Mouse (Mus musculus) midbrain, embryonic 14.5 days (tissue): ENCODE measurements around the gene Anks1. TPM values are rescaled to one million over a fixed set of nuclear protein-coding genes. Genes with fewer than 3 reads are reported as not detected.

Experiments used
- ATAC-seq: fragments of 200-750 bp; cut with Nextera tagmentation; 2 replicates; pipeline ENCODE4 v1.8.0; 2017; ENCODE audit warnings: moderate number of reproducible peaks, moderate library complexity; ENCODE audit not compliant: low FRiP score, low TSS enrichment
- DNase-seq: peaks from one replicate; pipeline ENCODE4 v3.0.0-alpha.2; 2015
- H3K27ac ChIP-seq: fragments of 300-500 bp; sonication (generic); replicated peaks from 2 replicates; pipeline ENCODE4 v1.5.1; 2014; ENCODE audit warnings: mild to moderate bottlenecking, low read depth, low read length, moderate library complexity
- H3K27me3 ChIP-seq: fragments of 300-500 bp; sonication (generic); 2 replicates; pipeline ENCODE4 v1.6.1; 2014; ENCODE audit warnings: low read length, control low read depth, mixed read lengths; ENCODE audit not compliant: control insufficient read depth, insufficient read depth
- H3K36me3 ChIP-seq: fragments of 300-500 bp; sonication (generic); 2 replicates; pipeline ENCODE4 v1.6.1; 2014; ENCODE audit warnings: low read length, control low read depth; ENCODE audit not compliant: control insufficient read depth, insufficient read depth
- H3K4me1 ChIP-seq: fragments of 300-500 bp; sonication (generic); 2 replicates; pipeline ENCODE4 v1.6.1; 2014; ENCODE audit warnings: mild to moderate bottlenecking, antibody characterized with exemption, low read length, control low read depth; ENCODE audit not compliant: control insufficient read depth, insufficient read depth
- H3K4me2 ChIP-seq: fragments of 300-500 bp; sonication (generic); 2 replicates; pipeline ENCODE4 v1.6.1; 2014; ENCODE audit warnings: mild to moderate bottlenecking, low read length, moderate library complexity
- H3K4me3 ChIP-seq: fragments of 300-500 bp; sonication (generic); replicated peaks from 2 replicates; pipeline ENCODE4 v1.5.1; 2014; ENCODE audit warnings: low read depth, low read length
- H3K9ac ChIP-seq: fragments of 300-500 bp; sonication (generic); replicated peaks from 2 replicates; pipeline ENCODE4 v1.6.1; 2014; ENCODE audit warnings: mild to moderate bottlenecking, low read length, moderate library complexity
- H3K9me3 ChIP-seq: fragments of 300-500 bp; sonication (generic); 2 replicates; pipeline ENCODE4 v1.6.1; 2016; ENCODE audit warnings: low read length, control low read depth, mixed read lengths; ENCODE audit not compliant: control insufficient read depth
- WGBS: fragments of 180-500 bp; shearing (Covaris S2); extraction: QIAGEN DNeasy Blood & Tissue Kit; methylation state at CpG from one replicate; pipeline ENCODE4 v1.1.7; 2014; 5-methylcytosine and 5-hydroxymethylcytosine counted together
- polyA plus RNA-seq: library from polyadenylated mRNA; unstranded; fragments of >200 nt; fragmentation: Nextera tagmentation; extraction: Ambion mirVana; gene quantifications from 2 replicates; pipeline ENCODE4 v1.2.1, GENCODE M21; 2014

Anks1 gene
- polyA plus RNA-seq, 1 experiment from 2014 or later, result 69.2 TPM

DNA sequence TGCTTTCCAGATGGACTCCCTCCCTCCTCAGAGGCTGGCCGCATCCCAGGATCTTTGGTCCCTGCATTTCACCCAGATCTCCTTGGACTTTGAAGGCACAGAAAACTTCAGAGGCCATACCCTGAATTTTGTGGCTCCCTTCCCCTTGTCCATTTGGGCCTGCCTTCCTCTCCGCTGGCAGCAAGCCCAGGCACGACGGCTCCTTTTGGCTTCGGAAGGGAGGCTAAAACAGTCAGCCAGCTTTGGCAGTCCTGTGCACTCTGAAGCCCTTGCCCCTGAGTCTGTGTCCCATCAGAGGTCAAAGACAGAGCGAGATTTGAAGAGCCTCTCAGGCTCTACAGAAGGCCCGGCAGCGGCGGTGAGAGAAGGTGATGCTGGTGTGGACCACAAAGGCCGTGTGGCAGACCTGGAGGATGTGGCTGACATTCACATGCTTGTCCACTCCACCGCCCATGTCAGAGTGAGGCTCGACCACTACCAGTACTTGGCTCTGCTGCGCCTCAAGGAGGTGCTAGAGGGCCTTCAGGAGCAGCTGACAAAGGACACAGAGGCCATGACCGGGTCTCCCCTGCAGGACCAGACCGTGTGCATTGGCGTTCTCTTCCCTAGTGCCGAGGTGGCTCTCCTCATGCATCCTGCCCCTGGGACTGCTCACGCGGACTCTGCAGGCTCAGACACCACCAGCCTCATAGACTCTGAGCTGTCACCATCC, 22.5 kb upstream of the Anks1 start:
- ATAC-seq, result no peak
- no peak for DNase-seq
- Histone ChIP-seq H3K4me3 (no peak overlapping the region), H3K9me3 (no peaks in the 10 kb centered on the region), H3K4me1 (no peaks in the 10 kb centered on the region), H3K27me3 (no peaks in the 10 kb centered on the region), H3K36me3 (peaks cover 76% of the 10 kb centered on the region), H3K9ac (no peak overlapping the region), H3K4me2 (no peak overlapping the region), H3K27ac (no peak overlapping the region)
- 83% methylated on average over 19 of the region's 19 CpGs for WGBS

DNA sequence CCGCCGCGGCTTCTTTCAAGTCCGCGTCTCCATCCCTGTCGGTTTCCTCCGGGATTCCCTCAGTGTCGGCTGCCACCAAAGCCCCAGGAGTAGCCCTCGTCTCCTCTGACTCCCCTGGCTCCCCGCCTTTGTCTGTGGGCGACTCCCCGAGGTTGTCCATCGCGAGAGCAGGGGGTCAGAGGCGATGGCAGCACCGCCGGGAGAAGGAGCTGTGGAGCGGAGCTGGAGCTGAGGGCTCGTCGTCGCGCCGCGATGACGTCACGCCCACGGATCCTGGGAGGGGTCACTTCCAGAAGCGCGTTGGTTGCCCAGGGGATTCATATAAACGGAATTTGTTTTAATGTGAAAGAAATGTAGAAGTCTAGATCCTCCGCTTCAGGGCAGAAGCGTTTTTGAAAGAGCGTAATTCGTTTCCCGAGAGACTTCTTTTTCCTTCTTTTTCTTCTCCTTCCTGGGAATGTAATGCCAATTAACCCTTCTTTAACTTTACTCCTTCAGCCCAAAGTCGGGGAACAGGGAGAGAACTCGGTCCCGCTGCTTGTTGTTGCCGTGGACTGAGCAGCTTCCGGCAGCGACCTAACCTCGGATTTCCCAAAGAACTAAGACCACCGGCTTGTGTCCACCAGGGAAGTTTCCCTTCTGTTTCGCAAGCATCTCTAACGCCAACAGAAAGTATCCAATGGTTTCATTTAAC, 1.4 kb upstream of the Anks1 start:
- Histone ChIP-seq H3K27me3 (no peaks in the 10 kb centered on the region), H3K4me3 (peak overlapping the region; percentile 90), H3K27ac (peak overlapping the region; percentile 71), H3K36me3 (peaks cover 23% of the 10 kb centered on the region), H3K4me2 (peak overlapping the region; percentile 95), H3K4me1 (peaks cover 20% of the 10 kb centered on the region), H3K9ac (peak overlapping the region; percentile 79), H3K9me3 (no peaks in the 10 kb centered on the region)
- under 1% methylated on average over 45 of the region's 45 CpGs for WGBS
- DNase-seq (peak; percentile 97), ATAC-seq (peak; percentile 46)

GRCm38 (mm10) chr17:27908206-27908887, 759 bp upstream of the Anks1 start:
- ATAC-seq (no peak), DNase-seq (peak; percentile 32)
- WGBS, result under 1% methylated on average over 12 of the region's 12 CpGs

DNA sequence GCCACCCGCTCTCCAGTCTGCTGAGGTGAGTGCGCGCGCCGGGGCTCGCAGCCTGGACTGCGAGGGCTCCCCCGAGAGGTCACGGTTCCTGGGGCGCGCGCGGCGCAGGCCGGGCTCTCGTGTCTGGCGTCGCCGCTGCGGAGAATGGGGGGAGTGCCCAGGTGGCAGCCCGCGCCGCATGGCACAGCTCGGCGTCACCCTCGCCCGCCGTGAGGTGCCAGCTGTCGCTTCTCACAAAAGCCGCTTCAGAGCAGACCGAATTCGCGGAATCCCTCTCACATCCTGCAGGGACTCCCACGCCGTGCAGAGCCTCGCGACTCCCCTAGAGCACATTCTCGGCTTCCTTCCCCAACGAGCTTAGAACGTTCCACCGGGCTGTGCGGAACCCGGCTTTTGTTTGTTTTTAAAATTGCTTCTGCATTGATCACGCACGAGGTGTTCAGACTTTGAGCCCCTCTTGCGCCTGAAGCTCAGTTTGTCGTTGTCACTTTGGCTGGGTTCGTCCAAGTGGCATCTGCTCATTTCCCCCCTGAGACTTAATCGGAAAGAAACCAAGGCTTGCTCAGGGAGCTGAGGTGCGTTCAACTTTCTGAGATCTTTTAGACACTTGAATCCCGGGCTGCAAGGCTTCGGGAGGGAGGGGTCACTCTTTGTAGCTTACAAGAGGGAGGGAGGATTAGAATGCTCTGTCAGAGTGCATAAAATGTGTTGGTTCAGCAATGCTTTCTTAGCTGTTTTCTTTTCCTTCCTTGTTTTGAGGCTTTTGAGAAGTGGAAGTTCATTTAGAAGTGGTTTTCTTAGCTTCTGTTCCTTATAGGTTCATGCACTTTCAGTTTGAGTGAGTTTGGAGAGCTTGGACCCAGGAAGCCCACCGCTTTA, 755 bp downstream of the Anks1 start, which contains the start of gene Taf11:
Gene Taf11 (minus strand): TSS at position 223 of the 879 bp plus-strand sequence.
- no peaks in the 10 kb centered on the region for H3K27me3 ChIP-seq
- peak within 1 kb of the TSS; percentile 95 for H3K4me2 ChIP-seq
- H3K4me3 ChIP-seq, result peak within 1 kb of the TSS; percentile 90
- 2% methylated on average over 53 of the region's 53 CpGs for WGBS
- H3K4me1 ChIP-seq, result peaks cover 20% of the 10 kb centered on the region
- peak; percentile 70 for DNase-seq
- peak within 1 kb of the TSS; percentile 76 for H3K9ac ChIP-seq
- no peaks in the 10 kb centered on the region for H3K9me3 ChIP-seq
- H3K27ac ChIP-seq, result peak within 1 kb of the TSS; percentile 90
- ATAC-seq, result peak; percentile 57
- peaks cover 15% of the 10 kb centered on the region for H3K36me3 ChIP-seq

More at GRCm38 (mm10) chr17:27908206-27908887, 759 bp upstream of the Anks1 start:
- no peaks in the 10 kb centered on the region for H3K27me3 ChIP-seq
- peaks cover 21% of the 10 kb centered on the region for H3K36me3 ChIP-seq
- H3K9me3 ChIP-seq, result no peaks in the 10 kb centered on the region
- peak overlapping the region; percentile 90 for H3K4me3 ChIP-seq
- H3K4me1 ChIP-seq, result peaks cover 20% of the 10 kb centered on the region
- peak overlapping the region; percentile 90 for H3K27ac ChIP-seq
- H3K4me2 ChIP-seq, result peak overlapping the region; percentile 95
- H3K9ac ChIP-seq, result peak overlapping the region; percentile 76

DNA sequence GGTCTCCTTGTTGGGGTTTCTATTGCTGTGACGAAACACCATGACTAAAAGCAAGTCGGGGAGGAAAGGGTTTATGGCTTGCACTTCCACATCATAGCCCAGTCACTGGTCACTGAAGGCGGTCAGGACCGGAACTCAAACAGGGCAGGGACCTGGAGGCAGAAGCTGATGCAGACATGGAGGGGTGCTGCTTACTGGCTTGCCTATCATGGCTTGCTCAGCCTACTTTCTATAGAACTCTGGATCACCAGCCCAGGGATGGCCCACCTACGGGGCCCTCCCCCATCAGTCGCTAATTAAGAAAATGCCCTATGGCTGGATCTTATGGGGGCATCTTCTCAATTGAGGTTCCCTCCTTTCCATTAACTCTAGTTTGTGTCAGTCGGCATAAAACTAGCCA, 2.3 kb downstream of the Anks1 start:
- no peak for ATAC-seq
- H3K27me3 ChIP-seq, result no peaks in the 10 kb centered on the region
- no peak overlapping the region for H3K27ac ChIP-seq
- H3K4me2 ChIP-seq, result no peak overlapping the region
- peaks cover 17% of the 10 kb centered on the region for H3K4me1 ChIP-seq
- peaks cover 9% of the 10 kb centered on the region; the same call in 1 of the 2 replicates for H3K36me3 ChIP-seq
- H3K4me3 ChIP-seq, result no peak overlapping the region
- no peak for DNase-seq
- WGBS, result 94% methylated on average over 7 of the region's 7 CpGs
- no peak overlapping the region for H3K9ac ChIP-seq
- no peaks in the 10 kb centered on the region for H3K9me3 ChIP-seq

DNA sequence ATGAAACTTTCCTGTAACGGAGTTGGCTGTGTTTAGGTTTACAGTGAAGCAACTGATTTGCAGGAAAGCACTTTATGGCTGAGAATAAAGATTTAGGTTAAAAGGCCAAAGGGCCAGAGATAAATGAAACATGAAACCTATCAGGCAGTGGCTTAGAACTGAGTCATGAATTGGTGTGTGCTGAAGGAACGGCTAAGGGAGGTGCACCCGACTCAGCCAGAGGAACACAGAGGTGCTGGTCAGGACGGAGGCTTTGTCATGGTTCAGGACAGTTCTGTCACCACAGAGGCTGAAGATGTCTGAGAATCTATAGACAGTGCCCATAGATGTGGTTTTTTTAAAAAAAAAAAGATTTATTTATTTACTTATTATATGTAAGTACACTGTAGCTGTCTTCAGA, 5.6 kb downstream of the Anks1 start:
- H3K4me3 ChIP-seq, result no peak overlapping the region
- H3K27ac ChIP-seq, result no peak overlapping the region
- peaks cover 9% of the 10 kb centered on the region; the same call in 1 of the 2 replicates for H3K36me3 ChIP-seq
- H3K4me2 ChIP-seq, result no peak overlapping the region
- WGBS, result 88% methylated on average over 4 of the region's 4 CpGs
- no peaks in the 10 kb centered on the region for H3K27me3 ChIP-seq
- H3K4me1 ChIP-seq, result peaks cover 11% of the 10 kb centered on the region
- DNase-seq (no peak), ATAC-seq (no peak)
- no peaks in the 10 kb centered on the region for H3K9me3 ChIP-seq
- H3K9ac ChIP-seq, result no peak overlapping the region

DNA sequence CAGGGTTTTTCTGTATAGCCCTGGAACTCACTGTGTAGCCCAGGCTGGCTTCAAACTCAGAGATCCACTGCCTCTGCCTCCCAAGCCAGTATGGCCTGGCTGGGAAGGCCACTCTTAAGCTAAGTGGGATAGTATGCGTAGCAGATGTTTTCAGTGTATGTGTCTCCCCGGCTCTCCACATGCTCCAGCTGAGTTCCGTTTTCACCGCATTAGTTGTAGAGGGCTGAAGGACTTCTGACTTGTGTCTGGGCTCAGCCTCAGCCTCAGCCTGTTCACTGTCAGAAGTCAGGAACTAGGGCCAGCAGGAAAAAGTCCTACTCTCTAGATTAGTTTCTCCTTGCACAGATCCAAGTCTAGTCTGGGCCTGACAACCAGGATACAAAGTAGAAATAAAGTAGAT, 7.3 kb downstream of the Anks1 start:
- Histone ChIP-seq H3K9me3 (no peaks in the 10 kb centered on the region), H3K4me3 (no peak overlapping the region), H3K27ac (no peak overlapping the region), H3K4me2 (no peak overlapping the region), H3K27me3 (no peaks in the 10 kb centered on the region), H3K9ac (no peak overlapping the region), H3K36me3 (peaks cover 9% of the 10 kb centered on the region; the same call in 1 of the 2 replicates), H3K4me1 (no peaks in the 10 kb centered on the region)
- no peak for ATAC-seq
- 90% methylated on average over 4 of the region's 4 CpGs for WGBS
- DNase-seq, result no peak

DNA sequence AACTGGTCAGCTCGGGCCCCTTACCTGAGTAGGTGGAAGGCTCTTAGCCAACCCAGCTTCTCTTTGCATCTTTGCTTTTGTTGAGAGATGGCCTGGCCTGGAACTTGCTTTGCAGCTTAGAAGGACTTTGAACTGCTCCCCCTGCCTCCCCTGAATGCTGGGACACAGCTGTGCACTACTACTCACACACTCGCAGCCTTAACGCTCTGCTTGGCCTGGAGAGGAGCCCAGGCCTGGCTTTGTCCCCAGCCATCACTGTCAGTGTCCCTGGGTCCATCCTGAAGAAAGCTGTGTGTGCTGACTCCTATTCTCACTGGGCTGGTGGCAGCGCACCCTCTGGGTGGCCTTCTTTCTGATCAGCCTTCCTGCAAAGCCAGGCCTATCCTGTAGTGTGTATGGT, 11.6 kb downstream of the Anks1 start:
- no peak overlapping the region for H3K4me3 ChIP-seq
- H3K9ac ChIP-seq, result no peak overlapping the region
- no peak overlapping the region for H3K27ac ChIP-seq
- DNase-seq, result no peak
- 81% methylated on average over 4 of the region's 4 CpGs for WGBS
- no peaks in the 10 kb centered on the region for H3K36me3 ChIP-seq
- no peak for ATAC-seq
- H3K4me1 ChIP-seq, result no peaks in the 10 kb centered on the region
- H3K27me3 ChIP-seq, result no peaks in the 10 kb centered on the region
- no peak overlapping the region for H3K4me2 ChIP-seq
- H3K9me3 ChIP-seq, result no peaks in the 10 kb centered on the region
